Mouse (Mus musculus): Measurements from ENCODE around the gene Atp6v1e1.

- no peak for TF ChIP-seq CTCF (IDR thresholded peaks at IDR 0.05; ENCODE audit: low read depth)
- TF ChIP-seq EP300 (IDR thresholded peaks at IDR 0.05; ENCODE audit: low read depth): no peak
These were observed at the start of gene Atp6v1e1 for GRCm38 (mm10) chr6:120822307-120822928.
